11 mouse cellular contexts compared by ENCODE assay signal in the genomic region with DNA sequence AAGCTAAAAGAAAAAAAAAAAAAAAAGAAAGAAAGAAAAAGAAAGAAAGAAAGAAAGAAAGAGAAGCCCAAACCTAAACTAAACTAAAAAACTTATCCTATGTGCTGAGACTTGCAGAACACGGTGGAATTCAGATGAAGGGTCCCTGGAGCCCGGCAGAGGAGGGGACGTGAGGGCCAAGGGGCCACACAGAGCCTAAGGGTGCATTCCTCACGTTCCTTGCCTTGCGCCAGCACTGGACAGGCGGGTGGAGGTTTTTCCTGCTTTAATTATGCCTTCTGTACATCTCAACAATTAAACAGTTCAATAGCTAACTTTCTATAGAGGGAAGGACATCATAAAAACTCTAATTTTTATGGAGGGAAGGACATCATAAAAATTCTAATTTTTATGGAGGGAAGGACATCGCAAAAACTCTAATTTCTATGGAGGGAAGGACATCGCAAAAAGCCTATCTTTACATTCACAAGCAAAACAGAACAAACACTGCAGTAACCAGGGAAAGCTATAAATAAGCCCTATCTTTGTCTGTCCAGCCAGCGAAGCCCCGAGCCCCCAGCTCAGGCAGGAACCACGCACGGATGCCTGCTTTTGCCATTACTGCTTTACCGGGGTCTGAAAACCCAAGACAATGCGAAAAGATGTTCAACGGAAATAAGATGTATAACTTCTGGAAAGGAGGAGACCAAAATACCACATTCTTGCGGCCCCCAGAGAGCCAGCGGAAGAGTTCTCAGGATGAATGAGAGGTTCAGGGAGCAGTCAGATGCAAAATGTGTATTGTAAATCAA. TPM values are rescaled to one million over a fixed set of nuclear protein-coding genes. Genes with fewer than 3 reads are reported as not detected.
A peak's percentile ranks its signal among the peaks of the same experiment; 100 is the strongest.
DNase-seq lines count a peak whose midpoint lies in the region; ATAC-seq and TF ChIP-seq lines count a peak whose summit lies in the region.
"Had no signal": no experiment of that assay in that cellular context is flagged by ENCODE, and none has a peak within 500 bp of the region (broad histone marks: within the 10 kb centered on the region; RNA-seq: fewer than 3 reads in every experiment).

No protein-coding gene starts in this region.

- H3K4me2 ChIP-seq in kidney, postnatal 0 days (ENCODE audit: low read length), result peak overlapping the region; percentile 29
- no peak overlapping the region for H3K4me2 ChIP-seq in embryonic facial prominence, embryonic 15.5 days (replicated peaks)
- 0 out of 2 replicates have a peak overlapping the region, but pooled peaks have one; percentile 12 for H3K4me2 ChIP-seq in intestine, embryonic 15.5 days (replicated peaks)
- peak overlapping the region; percentile 23; the same call in 1 of the 2 replicates for H3K4me2 ChIP-seq in neural tube, embryonic 14.5 days (ENCODE audit: low read depth, low read length)

- H3K36me3 ChIP-seq in kidney, postnatal 0 days (ENCODE audit: insufficient read depth, low read length), result no peaks in the 10 kb centered on the region
- H3K36me3 ChIP-seq in embryonic facial prominence, embryonic 15.5 days, result no peaks in the 10 kb centered on the region
- H3K36me3 ChIP-seq in intestine, embryonic 15.5 days, result no peaks in the 10 kb centered on the region
- H3K36me3 ChIP-seq in neural tube, embryonic 14.5 days (ENCODE audit: control insufficient read depth, insufficient read depth, low read length), result no peaks in the 10 kb centered on the region
- no peaks in the 10 kb centered on the region for H3K36me3 ChIP-seq in thymus, adult 2 months (ENCODE audit: control insufficient read depth, insufficient read depth, low read length)

- no peaks in the 10 kb centered on the region for H3K27me3 ChIP-seq in kidney, postnatal 0 days (ENCODE audit: insufficient read depth, low read length)
- H3K27me3 ChIP-seq in embryonic facial prominence, embryonic 15.5 days, result no peaks in the 10 kb centered on the region
- no peaks in the 10 kb centered on the region for H3K27me3 ChIP-seq in intestine, embryonic 15.5 days (replicated peaks)
- H3K27me3 ChIP-seq in neural tube, embryonic 14.5 days (ENCODE audit: control insufficient read depth, insufficient read depth, low read length), result no peaks in the 10 kb centered on the region
- no peaks in the 10 kb centered on the region for H3K27me3 ChIP-seq in thymus, adult 2 months (ENCODE audit: control insufficient read depth, insufficient read depth, low read length)

- DNase-seq in kidney, postnatal 0 days (ENCODE audit: low spot score), result peak; percentile 76
- no peak for DNase-seq in kidney, adult 8-10 months
- DNase-seq in thymus, adult 2 months, result no peak
- no peak for DNase-seq in right cerebral cortex, postnatal 10 days (ENCODE audit: low spot score in 2 of 2)
- DNase-seq: adrenal gland, adult 8-10 months; cerebellum, postnatal 14 days; right cerebral cortex, postnatal 4 days had no signal

- H3K9me3 ChIP-seq in kidney, postnatal 0 days (replicated peaks; ENCODE audit: low read length), result no peaks in the 10 kb centered on the region
- no peaks in the 10 kb centered on the region for H3K9me3 ChIP-seq in embryonic facial prominence, embryonic 15.5 days (replicated peaks)
- H3K9me3 ChIP-seq in intestine, embryonic 15.5 days, result no peaks in the 10 kb centered on the region
- H3K9me3 ChIP-seq in neural tube, embryonic 14.5 days (ENCODE audit: control insufficient read depth, low read length), result no peaks in the 10 kb centered on the region

- no peak overlapping the region; the same call in 1 of the 2 replicates for H3K9ac ChIP-seq in kidney, postnatal 0 days (ENCODE audit: low read depth, low read length)
- H3K9ac ChIP-seq in embryonic facial prominence, embryonic 15.5 days, result no peak overlapping the region
- no peak overlapping the region for H3K9ac ChIP-seq in intestine, embryonic 15.5 days
- no peak overlapping the region for H3K9ac ChIP-seq in neural tube, embryonic 14.5 days (replicated peaks; ENCODE audit: low read depth, low read length)

- peaks cover 23% of the 10 kb centered on the region for H3K4me1 ChIP-seq in kidney, postnatal 0 days (replicated peaks; ENCODE audit: insufficient read depth, low read length)
- H3K4me1 ChIP-seq in embryonic facial prominence, embryonic 15.5 days, result peaks cover 49% of the 10 kb centered on the region
- H3K4me1 ChIP-seq in intestine, embryonic 15.5 days (replicated peaks), result peaks cover 58% of the 10 kb centered on the region
- peaks cover 9% of the 10 kb centered on the region; the same call in 1 of the 2 replicates for H3K4me1 ChIP-seq in neural tube, embryonic 14.5 days (ENCODE audit: control insufficient read depth, insufficient read depth, low read length)
- no peaks in the 10 kb centered on the region for H3K4me1 ChIP-seq in thymus, adult 2 months (replicated peaks; ENCODE audit: control insufficient read depth, insufficient read depth, low read length)

- no peak overlapping the region for H3K4me3 ChIP-seq in kidney, postnatal 0 days (replicated peaks; ENCODE audit: low read depth, low read length)
- no peak overlapping the region for H3K4me3 ChIP-seq in embryonic facial prominence, embryonic 15.5 days (replicated peaks)
- no peak overlapping the region for H3K4me3 ChIP-seq in intestine, embryonic 15.5 days (replicated peaks)
- no peak overlapping the region for H3K4me3 ChIP-seq in neural tube, embryonic 14.5 days (ENCODE audit: low read depth, low read length)
- H3K4me3 ChIP-seq in thymus, adult 2 months (ENCODE audit: control insufficient read depth, insufficient read depth, low read length), result no peak overlapping the region
- H3K4me3 ChIP-seq: layer of hippocampus, adult 2 months had no signal

- TF ChIP-seq CTCF in kidney, postnatal 0 days (IDR thresholded peaks at IDR 0.05; ENCODE audit: low read depth), result no peak
- no peak for TF ChIP-seq CTCF in thymus, adult 2 months (IDR thresholded peaks at IDR 0.05; ENCODE audit: borderline replicate concordance, control insufficient read depth, extremely low read depth, insufficient read depth, low read length, poor library complexity)

- H3K27ac ChIP-seq in kidney, postnatal 0 days, result peak overlapping the region; percentile 73
- H3K27ac ChIP-seq in embryonic facial prominence, embryonic 15.5 days (replicated peaks), result peak overlapping the region; percentile 87
- peak overlapping the region; percentile 69 for H3K27ac ChIP-seq in intestine, embryonic 15.5 days
- no peak overlapping the region; the same call in 1 of the 2 replicates for H3K27ac ChIP-seq in neural tube, embryonic 14.5 days (ENCODE audit: low read depth, low read length)
- no peak overlapping the region for H3K27ac ChIP-seq in thymus, adult 2 months (ENCODE audit: control insufficient read depth, insufficient read depth, low read length)
- H3K27ac ChIP-seq: layer of hippocampus, adult 2 months had no signal

- WGBS in kidney, postnatal 0 days, result 9% methylated on average over 17 of the region's 17 CpGs
- 31% methylated on average over 17 of the region's 17 CpGs for WGBS in embryonic facial prominence, embryonic 15.5 days
- WGBS in intestine, embryonic 15.5 days, result 17% methylated on average over 17 of the region's 17 CpGs
- WGBS in neural tube, embryonic 14.5 days, result 9% methylated on average over 17 of the region's 17 CpGs
- WGBS in thymus, adult 2 months, result 91% methylated on average over 17 of the region's 17 CpGs

- TF ChIP-seq POLR2A in thymus, adult 2 months (IDR thresholded peaks at IDR 0.05; ENCODE audit: control insufficient read depth, extremely low read depth, insufficient read depth, low read length, poor library complexity), result no peak

- no peak for ATAC-seq in kidney, postnatal 0 days (replicated peaks; ENCODE audit: low FRiP score, low read depth)
- ATAC-seq in embryonic facial prominence, embryonic 15.5 days (ENCODE audit: insufficient number of reproducible peaks, low FRiP score, low TSS enrichment, low read depth), result no peak
- no peak for ATAC-seq in intestine, embryonic 15.5 days
- no peak for ATAC-seq in neural tube, embryonic 14.5 days (ENCODE audit: low read depth)

RNA-seq across cellular contexts. Expression of gene Mrpl23, which starts 9.1 kb away (rescaled TPM):
- polyA plus RNA-seq in kidney, postnatal 0 days (2015; fragmentation: Nextera tagmentation; extraction: Ambion mirVana), result 21.3 and 22.6 TPM in 2 replicates
- polyA plus RNA-seq in embryonic facial prominence, embryonic 15.5 days (2015; fragmentation: Nextera tagmentation; extraction: Ambion mirVana), result 28.5 and 32.7 TPM in 2 replicates
- 44.9 and 57.4 TPM in 2 replicates for polyA plus RNA-seq in intestine, embryonic 15.5 days (2015; fragmentation: Nextera tagmentation; extraction: Ambion mirVana)
- 16.0 and 21.4 TPM in 2 replicates for polyA plus RNA-seq in neural tube, embryonic 14.5 days (2014; fragmentation: Nextera tagmentation; extraction: Ambion mirVana)
- polyA plus RNA-seq in thymus, adult 2 months (2012; rRNA removed), result 16.7 and 21.3 TPM in 2 replicates

RNA-seq across cellular contexts. Expression of gene Tnnt3, which starts 24.8 kb away (rescaled TPM):
- 3.4 TPM in 2 replicates for polyA plus RNA-seq in kidney, postnatal 0 days (2015; fragmentation: Nextera tagmentation; extraction: Ambion mirVana)
- 167 and 228 TPM in 2 replicates for polyA plus RNA-seq in embryonic facial prominence, embryonic 15.5 days (2015; fragmentation: Nextera tagmentation; extraction: Ambion mirVana)
- 1.4 and 4.3 TPM in 2 replicates for polyA plus RNA-seq in intestine, embryonic 15.5 days (2015; fragmentation: Nextera tagmentation; extraction: Ambion mirVana)
- polyA plus RNA-seq in neural tube, embryonic 14.5 days (2014; fragmentation: Nextera tagmentation; extraction: Ambion mirVana), result 2.3 and 4.8 TPM in 2 replicates
- polyA plus RNA-seq in thymus, adult 2 months (2012; rRNA removed), result 1.1 and 2.2 TPM in 2 replicates

Comparison
In these comparisons a context has a peak if more than half of its experiments do, and no peak if none do; other contexts are left out.
1. H3K27ac ChIP-seq: peak in kidney, postnatal 0 days (single experiment), embryonic facial prominence, embryonic 15.5 days (single experiment) and intestine, embryonic 15.5 days (single experiment); none in neural tube, embryonic 14.5 days (single experiment) and thymus, adult 2 months (single experiment).
2. RNA of gene Tnnt3, which starts 24.8 kb away (polyA plus RNA-seq): 167 to 228 TPM in embryonic facial prominence, embryonic 15.5 days; 2.3 to 4.8 TPM in neural tube, embryonic 14.5 days, 1.4 to 4.3 TPM in intestine, embryonic 15.5 days, 3.4 TPM in kidney, postnatal 0 days and 1.1 to 2.2 TPM in thymus, adult 2 months; every median in the first group is over 10 times any median in the second.